Mouse (Mus musculus) liver, postnatal 0 days (tissue): ENCODE data around the gene Lzts2. TPM values are rescaled to one million over a fixed set of nuclear protein-coding genes. Genes with fewer than 3 reads are reported as not detected.

Source experiments
- ATAC-seq: fragments of 200-750 bp; cut with Nextera tagmentation; 2 replicates; pipeline ENCODE4 v1.8.0; 2017; ENCODE audit warnings: mild to moderate bottlenecking, moderate library complexity
- DNase-seq: peaks from one replicate; pipeline ENCODE4 v3.0.0-alpha.2; 2016
- H3K27ac ChIP-seq: fragments of 300-500 bp; sonication (generic); 2 replicates; pipeline ENCODE4 v1.5.1; 2014; ENCODE audit warnings: antibody characterized with exemption, moderate library complexity, mild to moderate bottlenecking, low read depth
- H3K27me3 ChIP-seq: fragments of 300-500 bp; sonication (generic); 2 replicates; pipeline ENCODE4 v1.6.1; 2014; ENCODE audit warnings: low read length, control low read depth, mixed read lengths; ENCODE audit not compliant: insufficient read depth
- H3K36me3 ChIP-seq: fragments of 300-500 bp; sonication (generic); replicated peaks from 2 replicates; pipeline ENCODE4 v1.6.1; 2014; ENCODE audit warnings: mild to moderate bottlenecking, control low read depth, low read length, moderate library complexity, mixed read lengths; ENCODE audit not compliant: insufficient read depth
- H3K4me1 ChIP-seq: fragments of 300-500 bp; sonication (generic); 2 replicates; pipeline ENCODE4 v1.6.1; 2014; ENCODE audit warnings: antibody characterized with exemption, mild to moderate bottlenecking, control low read depth; ENCODE audit not compliant: insufficient read depth
- H3K4me2 ChIP-seq: fragments of 300-500 bp; sonication (generic); 2 replicates; pipeline ENCODE4 v1.6.1; 2014; ENCODE audit warnings: low read depth, mild to moderate bottlenecking, low read length, moderate library complexity, mixed read lengths
- H3K4me3 ChIP-seq: fragments of 300-500 bp; sonication (generic); 2 replicates; pipeline ENCODE4 v1.5.1; 2014; ENCODE audit warnings: low read depth, low read length
- H3K9ac ChIP-seq: fragments of 300-500 bp; sonication (generic); replicated peaks from 2 replicates; pipeline ENCODE4 v1.6.1; 2014; ENCODE audit warnings: mild to moderate bottlenecking, moderate library complexity
- H3K9me3 ChIP-seq: fragments of 300-500 bp; sonication (generic); 2 replicates; pipeline ENCODE4 v1.6.1; 2016; ENCODE audit warnings: mild to moderate bottlenecking, control low read depth, low read length, mixed read lengths
- CTCF ChIP-seq: sonication (generic); IDR thresholded peaks from 2 replicates; pipeline ENCODE4 v1.5.1; 2016; ENCODE audit warnings: antibody characterized with exemption, low read depth
- EP300 ChIP-seq: IDR thresholded peaks from 2 replicates; pipeline ENCODE4 v1.6.1; 2016; ENCODE audit warnings: antibody characterized with exemption, low read depth, mild to moderate bottlenecking
- WGBS: fragments of 180-500 bp; shearing (Covaris S2); extraction: QIAGEN DNeasy Blood & Tissue Kit; methylation state at CpG from one replicate; pipeline ENCODE4 v1.1.7; 2014; ENCODE audit not compliant: insufficient replicate concordance; 5-methylcytosine and 5-hydroxymethylcytosine counted together
- polyA plus RNA-seq: library from polyadenylated mRNA; unstranded; fragments of >200 nt; fragmentation: Nextera tagmentation; extraction: Ambion mirVana; gene quantifications from 2 replicates; pipeline ENCODE4 v1.2.1, GENCODE M21; 2015

Gene Lzts2
- polyA plus RNA-seq, 1 experiment from 2014 or later = 5.7 TPM

GRCm38 (mm10) chr19:45007021-45007420 lies 7.2 kb upstream of the Lzts2 start:
- H3K27ac ChIP-seq = peak overlapping the region; percentile 66
- H3K4me3 ChIP-seq = peak overlapping the region; percentile 95
- H3K4me2 ChIP-seq = peak overlapping the region; percentile 88
- H3K4me1 ChIP-seq = peaks cover 20% of the 10 kb centered on the region
- DNase-seq = peak; percentile 22
- ATAC-seq = no peak
- H3K9ac ChIP-seq = peak overlapping the region; percentile 92
- H3K9me3 ChIP-seq = no peaks in the 10 kb centered on the region
- whole genome bisulfite sequencing = 29% methylated on average over 17 of the region's 17 CpGs
- H3K27me3 ChIP-seq = no peaks in the 10 kb centered on the region
- peaks cover 30% of the 10 kb centered on the region for H3K36me3 ChIP-seq
- TF ChIP-seq EP300 = no peak
- no peak for TF ChIP-seq CTCF

- peaks cover 35% of the 10 kb centered on the region for H3K36me3 ChIP-seq
- peak overlapping the region; percentile 66 for H3K27ac ChIP-seq
- peak; percentile 65 for DNase-seq
- peak overlapping the region; percentile 88 for H3K4me2 ChIP-seq
- H3K4me3 ChIP-seq = peak overlapping the region; percentile 95
- TF ChIP-seq CTCF (no peak), EP300 (no peak)
- peaks cover 20% of the 10 kb centered on the region for H3K4me1 ChIP-seq
- no peaks in the 10 kb centered on the region for H3K9me3 ChIP-seq
- ATAC-seq = no peak
- H3K27me3 ChIP-seq = no peaks in the 10 kb centered on the region
- WGBS = 59% methylated on average over 20 of the region's 20 CpGs
- peak overlapping the region; percentile 92 for H3K9ac ChIP-seq
Observed at GRCm38 (mm10) chr19:45007425-45008191, 6.6 kb upstream of the Lzts2 start.

- Histone ChIP-seq H3K36me3 (peaks cover 25% of the 10 kb centered on the region), H3K9ac (no peak overlapping the region), H3K9me3 (no peaks in the 10 kb centered on the region), H3K27ac (no peak overlapping the region), H3K4me1 (peaks cover 36% of the 10 kb centered on the region), H3K27me3 (no peaks in the 10 kb centered on the region), H3K4me2 (no peak overlapping the region), H3K4me3 (no peak overlapping the region)
- 76% methylated on average over 4 of the region's 4 CpGs for WGBS
- ATAC-seq (no peak), DNase-seq (no peak)
- no peak for TF ChIP-seq CTCF
- no peak for TF ChIP-seq EP300
Observed at GRCm38 (mm10) chr19:45010646-45011045, 3.6 kb upstream of the Lzts2 start.

- TF ChIP-seq EP300 (no peak), CTCF (no peak)
- Histone ChIP-seq H3K9me3 (no peaks in the 10 kb centered on the region), H3K9ac (no peak overlapping the region), H3K4me2 (no peak overlapping the region), H3K4me3 (no peak overlapping the region), H3K27me3 (no peaks in the 10 kb centered on the region), H3K27ac (no peak overlapping the region), H3K4me1 (peaks cover 44% of the 10 kb centered on the region), H3K36me3 (peaks cover 25% of the 10 kb centered on the region)
- ATAC-seq (no peak), DNase-seq (no peak)
- WGBS = 85% methylated on average over 8 of the region's 8 CpGs
Observed at GRCm38 (mm10) chr19:45012219-45012618, 2.0 kb upstream of the Lzts2 start.

GRCm38 (mm10) chr19:45012636-45013035 lies 1.6 kb upstream of the Lzts2 start:
- H3K9me3 ChIP-seq = no peaks in the 10 kb centered on the region
- no peak overlapping the region for H3K27ac ChIP-seq
- no peak overlapping the region for H3K4me2 ChIP-seq
- 55% methylated on average over 6 of the region's 6 CpGs for WGBS
- H3K36me3 ChIP-seq = peaks cover 25% of the 10 kb centered on the region
- ATAC-seq (no peak), DNase-seq (no peak)
- no peak overlapping the region for H3K9ac ChIP-seq
- H3K4me1 ChIP-seq = peaks cover 41% of the 10 kb centered on the region
- no peaks in the 10 kb centered on the region for H3K27me3 ChIP-seq
- H3K4me3 ChIP-seq = no peak overlapping the region
- TF ChIP-seq CTCF (peak; percentile 60), EP300 (no peak)

DNA sequence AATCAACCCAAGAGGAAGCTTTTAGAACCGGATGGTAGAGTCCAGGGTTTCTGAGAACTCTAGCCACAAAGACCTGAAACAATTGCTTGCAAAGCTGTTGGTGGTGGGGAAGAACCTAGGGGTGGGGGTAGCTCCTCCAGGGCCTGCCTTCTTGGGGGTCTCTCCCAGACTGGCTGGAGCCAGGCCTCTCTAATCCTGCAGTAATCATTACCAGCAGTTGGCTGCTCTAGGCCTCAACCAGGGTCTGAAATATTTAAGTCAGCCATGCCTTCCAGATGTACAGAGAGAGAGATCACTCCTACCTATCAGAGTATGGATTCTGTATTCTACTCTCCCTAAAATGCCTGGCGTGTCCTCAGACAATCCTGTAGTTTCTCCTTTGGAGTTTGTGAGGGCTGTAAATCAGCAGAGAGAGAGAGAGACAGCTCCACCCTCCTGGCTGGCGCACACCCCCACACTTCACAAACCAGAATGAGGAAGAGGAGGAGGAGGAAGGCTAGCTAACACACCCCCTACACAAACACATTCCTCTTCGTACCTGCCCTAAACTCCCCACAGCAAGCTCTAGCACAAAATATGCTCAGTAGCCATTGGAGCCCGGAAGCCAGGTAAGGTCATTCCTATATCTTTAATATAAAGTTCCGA lies 511 bp upstream of the Lzts2 start:
- Histone ChIP-seq H3K4me3 (no peak overlapping the region), H3K9me3 (no peaks in the 10 kb centered on the region), H3K9ac (no peak overlapping the region), H3K4me2 (peak overlapping the region; percentile 91; the same call in 1 of the 2 replicates), H3K4me1 (peaks cover 36% of the 10 kb centered on the region), H3K27ac (peak overlapping the region; percentile 87), H3K36me3 (peaks cover 25% of the 10 kb centered on the region), H3K27me3 (no peaks in the 10 kb centered on the region)
- ATAC-seq = no peak
- WGBS = 48% methylated on average over 6 of the region's 6 CpGs
- no peak for TF ChIP-seq EP300
- TF ChIP-seq CTCF = no peak
- DNase-seq = no peak
